Mouse (Mus musculus): ENCODE measurements around the gene Zmat5.

Gene Zmat5

DNA sequence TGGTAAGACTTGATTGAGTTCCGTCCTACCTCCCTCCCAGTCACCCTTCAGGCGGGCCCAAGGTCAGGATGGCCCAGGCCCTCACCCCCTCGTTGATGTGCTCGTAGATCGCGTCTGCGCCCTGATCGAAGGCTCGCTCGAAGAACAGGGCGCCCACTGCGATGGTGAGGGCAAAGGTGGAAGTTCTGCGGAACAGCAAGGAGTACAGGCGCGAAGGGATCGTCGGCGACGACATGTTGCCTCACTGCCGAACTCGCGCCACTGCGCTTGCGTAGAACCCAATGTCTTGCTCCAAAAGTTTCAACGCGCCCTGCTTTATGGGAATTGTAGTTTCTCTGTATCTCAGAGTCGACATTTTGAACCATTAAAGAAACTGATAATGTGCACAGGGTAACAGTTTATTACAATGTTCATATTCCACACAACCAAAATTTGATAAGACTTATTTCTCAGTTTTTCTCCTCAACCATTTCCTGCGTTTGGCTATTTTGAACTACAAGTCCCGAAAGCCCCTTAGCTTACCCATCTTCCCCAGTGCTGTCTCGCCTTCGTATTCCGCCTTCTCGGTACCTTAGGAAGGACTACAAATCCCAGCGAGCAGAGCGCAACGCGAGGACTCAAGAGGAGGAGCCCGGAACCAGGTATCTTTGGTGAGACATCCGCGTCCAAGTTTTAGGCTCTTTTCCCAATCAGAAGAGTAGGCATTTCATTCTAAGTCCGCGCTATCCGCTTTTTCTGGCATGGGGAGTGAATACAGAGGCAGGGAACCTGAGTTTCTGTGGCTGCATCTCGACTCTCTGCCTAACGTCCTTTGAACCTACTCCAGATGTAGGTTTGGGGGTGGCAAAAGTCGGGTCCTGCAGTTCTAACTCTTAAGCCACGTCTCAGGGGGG lies at the start of gene Zmat5, which contains the start of gene Uqcr10:
TSS of gene Zmat5 (plus strand) at position 607 of the 893 bp plus-strand sequence.
TSS of gene Uqcr10 (minus strand) at position 271 of the 893 bp plus-strand sequence.
- peak; percentile 94 to 95 for DNase-seq

DNA sequence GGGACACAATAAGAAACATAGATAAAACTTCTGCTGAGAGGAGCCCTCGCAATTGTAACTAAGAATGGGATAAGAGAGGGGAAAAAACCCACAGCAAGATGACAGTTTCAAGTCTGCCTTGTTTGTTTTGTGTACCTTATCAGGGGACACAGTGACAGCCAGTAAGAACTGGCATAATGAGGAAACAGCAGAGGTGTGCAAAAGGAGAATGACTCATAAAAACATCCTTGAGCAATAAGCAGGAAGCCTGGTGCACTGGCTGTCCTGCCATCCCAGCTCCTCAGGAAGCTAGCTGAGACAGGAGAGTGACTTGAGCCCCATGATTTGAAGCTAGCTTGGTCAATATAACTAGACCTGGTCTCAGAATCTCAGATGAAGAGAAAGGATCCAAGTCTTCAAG lies 44.7 kb upstream of the Zmat5 start:
- no peak for DNase-seq

DNA sequence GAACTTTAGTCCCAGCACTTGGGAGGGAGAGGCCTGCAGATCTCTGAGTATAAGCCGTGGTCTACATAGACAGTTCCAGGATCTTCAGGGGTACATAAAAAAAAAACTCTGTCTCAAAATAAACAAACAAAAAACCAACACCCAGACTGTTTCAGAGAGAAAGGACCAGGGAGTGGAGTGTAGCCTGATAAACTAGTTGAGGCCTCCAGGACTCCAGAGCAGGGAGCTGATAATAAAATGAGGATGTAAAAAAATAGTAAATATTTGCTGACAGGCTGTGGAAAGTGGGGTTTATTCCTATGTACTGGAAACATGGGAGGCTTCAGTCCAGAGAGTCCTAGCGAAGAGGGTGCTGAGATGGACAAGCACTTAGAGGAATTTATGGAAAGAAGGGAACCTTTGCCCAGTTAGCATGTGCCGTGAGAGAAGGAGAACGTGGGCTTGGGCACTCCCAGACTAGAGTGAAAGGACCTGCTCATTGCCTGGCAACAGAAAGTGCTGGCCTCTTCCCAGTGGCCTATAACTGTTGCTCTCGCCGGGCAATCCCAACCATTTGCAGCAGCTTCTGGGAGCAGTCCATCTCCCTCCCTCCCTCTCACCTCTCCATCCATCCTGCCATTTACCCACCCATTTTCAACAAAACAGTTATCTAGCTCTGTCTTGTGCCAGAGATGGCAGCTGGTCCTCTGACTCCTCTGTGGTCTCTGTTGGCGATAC lies 44.0 kb upstream of the Zmat5 start:
- DNase-seq, result peak in 1 of 2 experiments; percentile 20

DNA sequence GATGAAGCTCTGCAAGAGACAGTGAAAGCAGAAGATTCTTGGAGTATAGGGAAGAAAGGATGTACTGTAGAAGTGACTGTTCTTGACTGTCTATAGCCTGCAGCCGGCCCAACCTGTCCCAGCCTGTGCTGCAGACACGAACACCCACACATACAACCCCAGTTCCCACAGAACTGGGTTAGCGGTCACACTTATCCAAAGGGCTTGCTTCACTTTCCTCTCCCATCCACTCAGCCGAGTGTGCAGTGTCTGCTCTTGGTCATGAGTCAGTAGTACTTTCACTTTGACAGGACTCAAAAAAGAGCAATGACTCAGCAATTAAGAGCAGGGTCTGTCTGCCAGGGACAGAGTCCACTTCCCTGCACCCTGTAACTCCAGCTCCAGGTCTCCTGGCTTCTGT lies 43.2 kb upstream of the Zmat5 start:
- DNase-seq, result no peak

DNA sequence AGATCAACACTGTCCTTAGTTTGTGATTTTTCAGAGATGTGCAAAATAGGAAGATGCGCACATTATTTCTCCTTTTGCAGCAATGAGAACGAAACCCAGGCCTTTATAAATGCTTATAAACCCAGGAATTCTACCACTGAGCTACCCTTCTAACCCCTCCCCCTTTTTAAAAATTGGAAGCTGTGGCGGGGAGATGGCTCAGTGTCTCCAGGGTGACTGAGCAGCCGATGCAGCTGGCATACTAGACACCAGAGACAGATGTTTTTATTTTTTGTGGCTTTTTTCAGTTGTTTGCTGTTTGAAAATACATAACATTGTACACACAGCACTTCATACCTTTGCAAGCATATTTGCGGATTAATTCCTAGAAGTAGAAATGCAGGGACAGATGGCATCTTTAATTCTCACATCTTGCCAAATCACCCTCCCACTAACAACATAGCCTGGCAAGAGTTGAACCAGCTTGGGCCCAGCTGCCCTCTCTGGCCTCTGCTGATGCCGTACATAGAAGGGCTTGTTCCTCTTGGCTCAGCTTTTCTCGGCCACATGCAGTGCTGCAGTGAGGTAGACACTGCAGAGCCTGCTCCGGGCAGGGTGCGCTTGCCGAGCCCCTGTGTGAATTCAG lies 42.5 kb upstream of the Zmat5 start:
- peak; percentile 66 to 77 for DNase-seq

DNA sequence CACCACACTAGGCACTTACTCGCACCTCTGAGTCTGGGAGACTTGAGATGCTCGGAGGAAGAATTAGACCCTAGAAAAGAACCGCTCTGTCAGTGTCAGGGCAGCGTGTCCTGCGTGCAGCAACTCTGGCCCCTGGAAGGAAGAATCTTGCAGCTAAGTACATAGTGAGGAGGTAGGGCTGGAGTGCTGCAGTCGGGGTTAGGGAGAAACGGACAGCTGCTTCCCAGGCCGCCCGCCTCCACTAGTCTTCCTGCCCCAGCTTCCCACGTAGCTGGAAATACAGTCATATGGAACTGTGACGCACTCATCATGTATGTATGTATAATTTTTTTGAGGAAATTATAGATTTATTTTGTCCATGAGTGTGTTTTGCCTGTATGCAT lies 42.0 kb upstream of the Zmat5 start:
- no peak for DNase-seq

DNA sequence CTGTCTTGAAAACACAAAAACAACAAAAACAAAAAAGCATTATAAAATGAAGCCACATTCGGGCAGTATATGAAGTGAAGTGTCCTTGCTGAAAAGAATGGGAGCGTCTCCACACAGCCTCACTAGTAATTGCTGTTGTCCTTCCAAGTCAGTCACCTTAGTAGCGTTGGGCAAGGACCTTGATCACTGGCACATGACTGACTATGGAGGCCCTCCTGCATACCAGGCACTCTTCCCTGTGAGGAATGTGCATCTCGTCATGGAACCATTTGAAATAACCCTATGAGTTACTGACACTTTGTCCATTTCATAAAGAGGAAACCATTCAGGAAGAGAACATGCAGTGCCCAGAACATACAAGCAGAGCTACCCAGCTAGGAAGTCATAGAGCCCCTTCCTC lies 32.7 kb upstream of the Zmat5 start:
- no peak for DNase-seq

DNA sequence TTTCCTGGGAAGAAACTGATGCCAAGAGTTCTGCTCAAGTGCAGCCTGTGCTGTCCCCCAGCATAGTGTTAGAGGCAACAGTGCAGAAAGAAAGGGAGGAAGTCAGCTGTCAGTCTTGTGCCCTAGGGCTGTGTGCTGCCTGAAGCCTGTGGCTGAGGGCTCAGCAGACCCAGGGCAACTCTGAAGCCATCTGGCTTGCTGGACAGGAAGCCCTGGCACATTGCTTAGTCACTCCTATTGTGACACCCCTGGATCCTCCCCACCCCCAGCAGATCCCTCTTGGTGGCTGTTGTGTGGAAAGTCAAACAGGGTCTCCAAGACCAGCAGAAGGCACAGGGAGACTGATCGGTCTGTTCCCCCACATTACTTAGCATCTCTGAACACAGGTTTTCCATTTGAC lies 29.9 kb upstream of the Zmat5 start:
- no peak for DNase-seq

DNA sequence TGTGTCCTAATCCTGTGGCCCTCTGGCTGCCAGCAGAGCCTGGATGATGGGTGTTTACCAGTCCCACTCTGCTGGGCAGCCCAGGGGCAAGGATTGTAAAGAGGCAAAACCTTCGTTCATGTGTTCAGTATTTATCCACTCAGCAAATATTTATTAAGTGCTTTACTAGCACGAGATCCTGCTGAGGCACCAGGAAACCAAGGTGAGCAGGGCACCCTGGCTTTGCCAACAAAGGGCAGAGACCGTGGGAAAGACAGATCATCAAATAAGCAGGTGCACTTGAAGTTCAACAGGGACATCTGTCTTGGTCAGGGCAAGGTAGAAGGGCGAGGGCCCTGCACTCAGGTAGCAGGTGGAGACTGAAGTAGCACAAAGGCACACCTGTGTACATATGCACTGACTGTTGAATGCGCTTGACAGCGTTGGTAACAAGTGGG lies 29.3 kb upstream of the Zmat5 start:
- no peak for DNase-seq

DNA sequence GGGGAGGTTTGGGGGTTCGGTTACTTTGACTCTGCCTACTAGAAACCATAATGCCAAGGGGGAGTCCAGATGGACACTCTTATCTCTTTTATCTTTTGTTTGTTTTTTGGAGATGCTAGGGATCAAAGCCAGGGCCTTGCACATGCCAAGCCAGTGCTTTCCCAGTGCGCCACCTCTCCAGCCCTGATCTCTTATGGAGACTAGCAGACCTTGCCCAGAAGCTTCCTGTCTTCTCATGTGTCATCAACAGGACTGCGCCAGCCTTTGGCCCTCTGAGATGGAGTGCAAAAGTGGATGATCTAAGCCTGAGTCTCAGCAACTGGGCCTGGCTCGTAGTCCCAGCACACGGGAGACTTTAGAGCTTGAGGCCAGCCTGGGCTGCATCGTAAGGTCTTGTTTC lies 28.8 kb upstream of the Zmat5 start:
- DNase-seq, result no peak

DNA sequence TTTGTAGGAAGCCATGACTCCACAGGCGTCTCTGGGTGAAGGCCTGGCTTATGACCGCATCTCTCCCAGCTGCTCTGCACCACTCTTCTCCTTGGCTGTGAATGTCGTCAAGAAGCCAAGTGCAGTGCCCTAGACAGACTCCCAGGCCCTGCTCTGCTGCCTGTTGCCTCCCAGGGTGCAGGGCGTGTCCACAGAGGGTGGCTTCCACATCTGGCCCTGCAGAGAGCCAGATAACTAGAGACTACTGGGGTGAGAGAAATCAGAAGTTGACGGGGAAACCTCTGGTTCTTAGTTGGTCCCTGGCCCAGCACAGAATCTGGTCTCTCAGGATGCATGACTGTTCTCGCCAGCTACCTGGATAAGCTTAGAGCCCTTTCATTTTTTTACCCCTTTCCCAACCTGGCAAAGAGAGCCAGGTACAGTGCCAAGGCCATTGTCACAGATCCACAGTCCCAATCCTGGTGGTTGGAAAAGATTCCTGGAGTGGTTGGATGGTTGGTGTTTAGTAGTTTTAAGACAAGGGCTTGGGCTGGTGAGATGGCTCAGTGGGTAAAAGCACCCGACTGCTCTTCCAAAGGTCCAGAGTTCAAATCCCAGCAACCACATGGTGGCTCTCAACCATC lies 27.1 kb upstream of the Zmat5 start:
- DNase-seq, result no peak

DNA sequence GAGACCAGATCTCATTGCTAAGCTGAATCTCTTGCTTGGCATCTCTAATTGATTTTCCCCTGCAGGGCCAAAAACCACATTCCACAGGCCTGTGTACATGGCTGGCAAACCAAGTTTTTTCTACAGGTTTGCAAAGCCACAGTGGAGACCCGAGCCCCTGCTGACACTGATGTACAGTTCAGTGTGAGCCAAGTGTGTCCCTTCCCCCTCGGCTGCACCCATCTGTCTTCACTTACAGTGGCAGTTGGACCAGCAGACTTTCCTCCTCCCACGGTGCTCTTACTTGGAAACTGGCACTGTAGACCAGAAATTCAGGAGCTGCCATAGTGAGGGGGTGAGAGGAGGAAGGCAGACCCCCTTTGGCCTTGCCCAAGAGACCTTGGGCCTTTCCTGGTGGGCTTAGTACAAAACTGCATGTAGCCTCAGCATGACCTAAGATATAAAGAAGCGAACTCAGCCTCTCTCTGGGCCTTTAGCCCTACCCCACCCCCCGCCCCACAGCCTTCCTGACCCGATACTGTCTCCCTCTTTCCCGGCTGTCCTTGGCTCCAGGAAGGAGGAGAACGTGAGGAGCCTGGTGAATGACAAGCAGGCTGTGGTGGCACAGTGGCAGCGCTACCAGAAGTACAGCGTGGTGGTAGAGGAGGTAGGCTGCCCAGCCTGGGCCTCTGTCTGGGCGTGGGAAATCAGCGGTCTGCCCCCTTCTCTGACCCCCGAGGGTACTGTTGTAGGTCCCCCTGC lies 25.6 kb upstream of the Zmat5 start:
- DNase-seq, result peak in 1 of 2 experiments; percentile 44

DNA sequence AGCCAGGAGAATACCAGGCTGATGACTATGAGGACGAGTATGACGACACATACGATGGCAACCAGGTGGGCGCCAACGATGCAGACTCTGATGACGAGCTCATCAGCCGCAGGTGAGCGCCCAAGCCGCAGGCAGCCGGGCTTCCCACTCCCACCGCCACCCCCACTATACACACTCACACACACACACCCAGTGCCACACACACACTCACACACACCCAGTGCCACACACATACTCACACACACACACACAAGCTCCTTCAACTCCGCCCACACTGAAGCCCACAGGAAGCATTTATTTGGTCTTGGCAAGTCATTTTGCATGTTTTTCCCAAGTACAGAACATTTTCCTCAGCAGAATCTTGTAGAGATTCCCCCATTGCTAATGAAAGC lies 25.0 kb upstream of the Zmat5 start:
- DNase-seq, result no peak

DNA sequence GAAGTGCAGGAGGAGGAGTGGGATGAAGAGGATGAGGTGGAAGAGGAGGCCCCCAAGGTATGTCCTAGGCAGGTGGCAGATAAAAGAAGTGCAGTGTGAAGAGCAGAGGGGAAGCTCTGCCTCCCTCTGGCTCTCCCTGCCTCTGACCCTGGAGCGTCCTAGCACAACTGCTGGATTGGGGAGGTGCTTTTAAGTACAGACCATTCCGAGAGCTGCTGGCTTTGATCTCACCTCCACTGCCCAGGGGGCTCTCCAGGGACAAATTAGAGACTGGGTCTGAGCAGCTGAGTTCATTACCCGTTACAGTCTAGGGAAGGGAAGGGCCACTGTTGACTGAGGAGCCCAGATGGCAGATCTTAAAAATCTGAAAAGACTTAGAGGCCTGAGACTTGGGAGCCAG lies 24.4 kb upstream of the Zmat5 start:
- DNase-seq, result no peak

DNA sequence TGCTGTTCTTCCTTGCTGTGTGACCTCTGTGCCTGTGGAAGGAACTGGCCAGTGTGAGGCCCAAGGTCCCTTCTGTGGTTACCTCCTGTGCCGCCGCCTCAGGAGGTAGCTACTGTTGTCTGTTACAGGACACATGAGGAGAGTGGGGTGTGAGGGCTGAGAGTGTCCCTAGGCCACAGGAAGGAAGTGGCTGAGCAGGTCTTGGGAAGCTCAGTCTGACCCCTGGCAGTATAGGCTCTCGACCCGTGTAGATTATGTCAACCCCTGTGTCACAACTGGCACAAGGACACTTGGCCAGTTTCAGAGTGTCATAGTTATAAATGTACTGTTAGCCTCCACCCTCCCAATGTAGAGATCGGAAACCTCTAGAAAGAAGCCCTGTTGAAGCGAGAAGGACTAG lies 21.0 kb upstream of the Zmat5 start:
- no peak for DNase-seq

DNA sequence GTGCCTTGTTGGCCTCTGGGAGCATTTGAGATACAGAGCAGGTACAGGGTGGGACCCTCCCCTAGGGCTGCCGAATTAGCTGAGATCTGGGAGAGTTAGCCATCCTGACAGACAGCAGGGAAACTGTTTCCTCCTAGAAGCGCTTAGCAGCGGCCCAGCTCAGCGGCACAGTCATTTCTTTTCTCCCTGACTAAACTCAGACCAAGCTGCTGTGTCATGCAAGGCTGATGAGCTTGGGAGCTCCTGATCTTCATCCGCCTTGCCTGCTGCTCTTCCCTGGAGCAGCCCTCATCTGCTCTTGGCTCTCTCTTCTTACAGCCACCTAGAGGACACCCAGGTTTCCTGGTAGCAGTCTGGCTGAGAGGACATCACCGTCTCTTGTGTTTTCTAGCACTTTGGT lies 20.3 kb upstream of the Zmat5 start:
- no peak for DNase-seq

DNA sequence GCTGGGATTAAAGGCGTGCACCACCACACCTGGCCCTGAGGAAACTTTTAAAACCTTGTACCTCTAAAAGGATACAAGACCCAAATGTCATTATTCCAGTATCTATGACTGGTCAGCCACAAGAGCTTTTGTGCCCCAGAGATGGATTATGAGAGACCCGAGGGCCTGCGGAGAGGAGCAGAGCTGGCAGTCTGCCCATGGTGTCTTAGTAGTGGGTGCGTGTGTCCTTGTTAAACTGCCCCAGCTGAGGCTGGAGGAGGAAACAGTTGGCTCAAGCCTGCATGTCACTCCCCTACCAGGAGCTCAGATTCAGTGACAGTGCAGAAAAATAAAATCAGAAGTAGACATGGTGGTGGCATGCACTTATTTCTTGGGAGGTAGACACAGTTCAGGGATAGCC lies 19.4 kb upstream of the Zmat5 start:
- no peak for DNase-seq

DNA sequence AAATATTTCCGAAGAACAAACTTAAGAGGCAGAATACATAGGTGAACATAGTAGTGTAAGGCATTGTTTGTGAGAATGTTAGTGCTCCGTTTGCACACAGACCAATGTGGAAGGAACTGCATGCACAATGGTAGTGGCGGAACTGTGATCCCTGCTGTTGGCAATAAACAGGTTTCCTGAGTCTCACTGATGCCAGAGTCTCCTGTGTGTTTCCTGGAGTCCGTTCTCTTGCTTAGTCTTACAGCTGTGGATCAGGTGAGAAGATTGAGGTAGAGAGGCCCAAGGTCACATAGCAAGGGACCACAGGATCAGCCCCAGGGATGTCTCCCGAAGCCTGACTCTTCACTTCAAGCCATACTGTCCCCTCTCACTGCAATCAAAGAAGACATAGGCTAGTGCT lies 19.0 kb upstream of the Zmat5 start:
- no peak for DNase-seq

DNA sequence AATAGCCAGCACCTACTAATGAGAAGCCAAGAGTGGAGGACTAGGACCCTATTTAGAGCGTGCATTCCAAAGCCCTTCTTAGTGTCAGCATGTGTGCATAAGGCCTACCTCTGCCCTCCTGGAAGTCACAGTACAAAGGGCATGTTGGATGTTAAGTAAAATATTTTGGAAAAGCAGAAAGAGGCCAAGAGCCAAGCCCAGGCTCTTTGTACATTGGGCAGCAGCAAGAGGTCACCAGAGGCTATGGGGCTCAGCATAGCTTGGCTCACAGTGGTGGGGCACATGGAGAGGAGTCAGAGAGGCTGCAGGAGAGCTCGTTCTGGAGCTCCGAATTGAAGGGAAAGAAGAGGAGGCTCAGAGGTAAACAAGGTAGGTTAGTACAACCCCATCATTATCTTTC lies 17.5 kb upstream of the Zmat5 start:
- DNase-seq, result no peak

DNA sequence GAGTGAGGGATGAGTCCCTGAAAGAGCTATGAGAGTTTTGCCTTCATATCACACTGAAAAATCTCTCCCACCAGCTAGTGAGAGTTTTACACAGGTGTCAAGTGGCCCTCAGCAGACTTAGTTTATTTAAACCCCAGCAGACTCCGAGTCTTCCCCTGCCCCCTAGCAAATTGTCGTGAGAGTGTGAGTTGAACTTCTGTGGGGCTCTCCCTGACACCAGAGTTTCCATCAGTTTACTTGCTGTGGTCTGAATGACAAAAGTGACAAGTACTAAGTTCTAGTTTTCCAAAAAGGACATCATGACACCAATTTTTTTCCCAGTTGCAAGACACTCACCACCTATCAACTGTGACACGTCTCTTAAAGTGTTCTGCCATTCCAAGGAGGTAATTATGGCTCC lies 16.6 kb upstream of the Zmat5 start:
- no peak for DNase-seq

DNA sequence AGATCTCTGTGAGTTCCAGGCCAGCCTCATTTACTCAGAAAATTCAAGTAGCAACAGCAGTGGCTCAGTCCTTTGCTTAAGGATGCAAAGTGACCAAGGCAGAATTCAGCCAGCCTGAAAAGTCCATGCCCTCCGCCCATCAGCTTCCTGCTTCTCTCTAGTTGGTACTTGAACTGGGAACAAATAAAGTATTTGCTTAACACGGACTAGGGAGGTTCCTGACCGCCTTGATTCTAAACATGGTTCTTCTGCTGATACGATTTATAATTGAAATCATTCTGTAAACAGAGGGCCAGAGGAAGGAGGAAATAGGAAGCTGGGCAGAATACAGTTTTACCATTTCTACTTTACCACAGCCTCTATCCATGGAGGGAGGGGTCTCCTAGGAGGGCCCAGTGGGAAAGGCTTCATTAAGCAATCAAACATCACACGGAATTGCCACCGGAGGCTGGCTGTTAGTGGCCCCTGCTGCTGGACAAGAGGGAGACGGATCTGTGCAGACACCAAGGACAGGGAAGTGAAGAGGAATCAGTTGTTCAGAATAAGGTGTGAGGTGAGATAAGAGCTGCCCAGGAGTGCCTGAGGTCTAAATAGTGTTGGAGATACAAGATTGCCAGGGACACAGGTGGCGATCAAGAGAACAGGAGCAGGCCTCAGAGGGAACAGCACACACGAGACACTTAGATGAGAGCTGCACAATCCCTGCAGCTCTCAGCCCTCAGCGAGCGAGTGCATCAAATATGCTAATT lies 15.7 kb upstream of the Zmat5 start:
- DNase-seq, result no peak

DNA sequence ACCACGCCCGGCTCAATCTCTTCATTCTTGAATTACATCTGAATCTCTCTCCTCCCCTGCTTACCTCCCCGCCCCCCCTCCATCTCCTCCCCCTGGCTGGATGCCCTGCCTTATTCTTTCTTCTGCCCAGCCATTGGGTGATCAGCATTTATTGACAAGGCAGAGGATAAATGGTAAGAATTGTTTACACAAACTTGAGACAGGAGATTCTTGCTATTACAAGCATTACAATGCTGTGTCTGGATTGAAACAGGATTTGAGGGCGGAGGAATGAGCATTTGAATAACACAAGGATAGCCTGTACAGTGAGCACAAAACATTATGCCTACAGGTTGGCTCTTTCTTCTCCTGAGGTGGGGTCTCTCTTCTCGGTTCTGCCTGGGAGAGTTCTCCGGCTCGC lies 14.1 kb upstream of the Zmat5 start:
- DNase-seq, result no peak

All from cerebellum, postnatal 25 days (tissue).